Mouse (Mus musculus) MEL (cell line): ENCODE data around the gene Dchs2. TPM values are rescaled to one million over a fixed set of nuclear protein-coding genes. Genes with fewer than 3 reads are reported as not detected.

Experiments
- DNase-seq: peaks from one replicate; pipeline ENCODE4 v3.0.0; 2011; ENCODE audit warnings: low read depth, low spot score
- H3K27ac ChIP-seq: 2 replicates; pipeline ENCODE4 v1.5.1; 2012; ENCODE audit warnings: low read depth, mild to moderate bottlenecking, control low read depth, low read length, moderate library complexity; ENCODE audit not compliant: control insufficient read depth
- H3K27me3 ChIP-seq, 2 experiments: fragments of 150-350 bp in 1 of 2; sonication (generic) in 1 of 2; 2 replicates each; pipeline ENCODE4 v1.6.1; 2012; ENCODE audit warnings: low read length in 2 of 2, mild to moderate bottlenecking in 2 of 2, improper control_type of control experiment in 1 of 2, moderate library complexity in 1 of 2; ENCODE audit not compliant: insufficient read depth in 2 of 2, control insufficient read depth in 1 of 2
- H3K36me3 ChIP-seq, 2 experiments: 2 replicates each; pipeline ENCODE4 v1.6.1; 2012 to 2014; ENCODE audit warnings: low read length in 2 of 2, improper control_type of control experiment in 1 of 2, inconsistent platforms in 1 of 2, mild to moderate bottlenecking in 1 of 2; ENCODE audit not compliant: insufficient read depth in 2 of 2, control insufficient read depth in 1 of 2
- H3K4me1 ChIP-seq, 2 experiments: fragments of 150-350 bp in 1 of 2; sonication (generic) in 1 of 2; 2 replicates each; pipeline ENCODE4 v1.6.1; 2012; ENCODE audit warnings: low read length in 2 of 2, improper control_type of control experiment in 1 of 2, mild to moderate bottlenecking in 1 of 2; ENCODE audit not compliant: insufficient read depth in 2 of 2, control insufficient read depth in 1 of 2
- H3K4me3 ChIP-seq, 2 experiments: fragments of 150-350 bp in 1 of 2; sonication (generic) in 1 of 2; 2 replicates each; pipeline ENCODE4 v1.5.1; 2012; ENCODE audit warnings: low read depth in 2 of 2, low read length in 2 of 2, mild to moderate bottlenecking in 2 of 2, moderate library complexity in 2 of 2, control low read depth in 1 of 2, improper control_type of control experiment in 1 of 2; ENCODE audit not compliant: control insufficient read depth in 1 of 2, insufficient read depth in 1 of 2
- H3K79me2 ChIP-seq: 2 replicates; pipeline ENCODE4 v1.6.1; 2012; ENCODE audit warnings: mild to moderate bottlenecking, low read length, moderate library complexity; ENCODE audit not compliant: control insufficient read depth, poor library complexity, insufficient read depth
- H3K9ac ChIP-seq: 2 replicates; pipeline ENCODE4 v1.6.1; 2012; ENCODE audit warnings: low read depth, mild to moderate bottlenecking, control low read depth, low read length, moderate library complexity; ENCODE audit not compliant: control insufficient read depth, poor library complexity, severe bottlenecking
- H3K9me3 ChIP-seq: fragments of 150-350 bp; sonication (generic); replicated peaks from 2 replicates; pipeline ENCODE4 v1.6.1; 2012; ENCODE audit warnings: mild to moderate bottlenecking, low read length, improper control_type of control experiment, moderate library complexity; ENCODE audit not compliant: insufficient read depth
- BHLHE40 ChIP-seq: IDR thresholded peaks from 2 replicates; pipeline ENCODE4 v1.6.1; 2012; ENCODE audit warnings: low read depth, mild to moderate bottlenecking, inconsistent platforms, low read length, improper control_type of control experiment, borderline replicate concordance
- CHD1 ChIP-seq: IDR thresholded peaks from 2 replicates; pipeline ENCODE4 v1.6.1; 2012; ENCODE audit warnings: low read depth, mild to moderate bottlenecking, inconsistent platforms, low read length, improper control_type of control experiment
- CHD2 ChIP-seq: IDR thresholded peaks from 2 replicates; pipeline ENCODE4 v1.6.1; 2011; ENCODE audit warnings: low read length, improper control_type of control experiment
- CTCF ChIP-seq, 3 experiments: IDR thresholded peaks in 2 of 3; conservative IDR thresholded peaks in 1 of 3; 2 replicates each; pipeline ENCODE4 v1.5.1; 2011 to 2012; ENCODE audit warnings: low read length in 3 of 3, low read depth in 2 of 3, mild to moderate bottlenecking in 2 of 3, improper control_type of control experiment in 1 of 3, inconsistent platforms in 1 of 3, mixed read lengths in 1 of 3, moderate library complexity in 1 of 3; ENCODE audit not compliant: control insufficient read depth in 1 of 3, insufficient read depth in 1 of 3, poor library complexity in 1 of 3, severe bottlenecking in 1 of 3
- E2F4 ChIP-seq: IDR thresholded peaks from 2 replicates; pipeline ENCODE4 v1.6.1; 2011; ENCODE audit warnings: low read depth, low read length, improper control_type of control experiment, borderline replicate concordance
- ETS1 ChIP-seq: IDR thresholded peaks from 2 replicates; pipeline ENCODE4 v1.6.1; 2012; ENCODE audit warnings: low read depth, mild to moderate bottlenecking, inconsistent platforms, low read length, improper control_type of control experiment, moderate library complexity
- GABPA ChIP-seq: IDR thresholded peaks from 2 replicates; pipeline ENCODE4 v1.6.1; 2012; ENCODE audit warnings: low read depth, mild to moderate bottlenecking, inconsistent platforms, low read length, improper control_type of control experiment, moderate library complexity
- GATA1 ChIP-seq: IDR thresholded peaks from 2 replicates; pipeline ENCODE4 v1.6.1; 2011; ENCODE audit warnings: low read depth, low read length, improper control_type of control experiment
- KAT2A ChIP-seq: conservative IDR thresholded peaks from 2 replicates; pipeline ENCODE4 v1.6.1; 2012; ENCODE audit warnings: low read depth, low read length, improper control_type of control experiment, inconsistent platforms
- MAZ ChIP-seq: IDR thresholded peaks from 2 replicates; pipeline ENCODE4 v1.6.1; 2012; ENCODE audit warnings: low read depth, mild to moderate bottlenecking, inconsistent platforms, low read length, improper control_type of control experiment
- MEF2A ChIP-seq: IDR thresholded peaks from 2 replicates; pipeline ENCODE4 v1.6.1; 2014; ENCODE audit warnings: low read depth, mild to moderate bottlenecking, inconsistent platforms, low read length, improper control_type of control experiment; ENCODE audit not compliant: poor library complexity, insufficient replicate concordance, severe bottlenecking; ENCODE audit errors: extremely low read depth
- MXI1 ChIP-seq: IDR thresholded peaks from 2 replicates; pipeline ENCODE4 v1.6.1; 2011; ENCODE audit warnings: mild to moderate bottlenecking, low read depth, low read length, improper control_type of control experiment
- MYB ChIP-seq: IDR thresholded peaks from 2 replicates; pipeline ENCODE4 v1.6.1; 2011; ENCODE audit warnings: mild to moderate bottlenecking, low read depth, low read length, improper control_type of control experiment
- NELFE ChIP-seq: IDR thresholded peaks from 2 replicates; pipeline ENCODE4 v1.6.1; 2011; ENCODE audit warnings: low read depth, low read length, improper control_type of control experiment
- NRF1 ChIP-seq: IDR thresholded peaks from 2 replicates; pipeline ENCODE4 v1.6.1; 2014; ENCODE audit warnings: low read depth, mild to moderate bottlenecking, inconsistent platforms, low read length, improper control_type of control experiment, moderate library complexity; ENCODE audit not compliant: poor library complexity, insufficient read depth, severe bottlenecking
- POLR2A ChIP-seq, 2 experiments: IDR thresholded peaks; 2 replicates each; pipeline ENCODE4 v1.6.1; 2011 to 2012; ENCODE audit warnings: low read length in 2 of 2, mild to moderate bottlenecking in 2 of 2, control low read depth in 1 of 2, improper control_type of control experiment in 1 of 2, low read depth in 1 of 2, moderate library complexity in 1 of 2; ENCODE audit not compliant: control insufficient read depth in 1 of 2, insufficient read depth in 1 of 2, poor library complexity in 1 of 2
- RCOR1 ChIP-seq: IDR thresholded peaks from 2 replicates; pipeline ENCODE4 v1.6.1; 2012; ENCODE audit warnings: low read depth, mild to moderate bottlenecking, inconsistent platforms, low read length, improper control_type of control experiment
- SMC3 ChIP-seq: IDR thresholded peaks from 2 replicates; pipeline ENCODE4 v1.6.1; 2011; ENCODE audit warnings: low read depth, low read length, improper control_type of control experiment
- TAL1 ChIP-seq: IDR thresholded peaks from 2 replicates; pipeline ENCODE4 v1.6.1; 2012; ENCODE audit warnings: mild to moderate bottlenecking, inconsistent platforms, low read length, moderate library complexity, mixed read lengths
- TCF12 ChIP-seq: IDR thresholded peaks from 2 replicates; pipeline ENCODE4 v1.6.1; 2014; ENCODE audit warnings: low read depth, mild to moderate bottlenecking, inconsistent platforms, low read length, improper control_type of control experiment, moderate library complexity
- UBTF ChIP-seq: IDR thresholded peaks from 2 replicates; pipeline ENCODE4 v1.6.1; 2012; ENCODE audit warnings: low read depth, mild to moderate bottlenecking, inconsistent platforms, low read length, improper control_type of control experiment, moderate library complexity, borderline replicate concordance; ENCODE audit not compliant: insufficient read depth
- ZC3H11A ChIP-seq: IDR thresholded peaks from 2 replicates; pipeline ENCODE4 v1.6.1; 2012; ENCODE audit warnings: low read depth, mild to moderate bottlenecking, inconsistent platforms, low read length, improper control_type of control experiment
- ZKSCAN1 ChIP-seq: IDR thresholded peaks from 2 replicates; pipeline ENCODE4 v1.6.1; 2012; ENCODE audit warnings: low read depth, mild to moderate bottlenecking, inconsistent platforms, low read length, improper control_type of control experiment, moderate library complexity
- polyA plus RNA-seq, 2 experiments: library from polyadenylated mRNA; stranded (reverse) in 1 of 2; unstranded in 1 of 2; fragments of >175 nt in 1 of 2; fragments of >200 nt in 1 of 2; gene quantifications; 2 replicates each; pipeline versions ENCODE4 v1.2.1 to v1.2.4; 2012; ENCODE audit warnings: low replicate concordance in 2 of 2, low read depth in 1 of 2; ENCODE audit not compliant: insufficient read length in 2 of 2, insufficient read depth in 1 of 2, missing spikeins in 1 of 2
- total RNA-seq: library from RNA; depleted of rRNA; stranded (reverse); fragments of 300-350 nt; gene quantifications from 2 replicates; pipeline ENCODE4 v1.2.3, GENCODE M21; 2012

The Dchs2 gene
- total and polyA plus RNA-seq, 3 experiments, result not detected

DNA sequence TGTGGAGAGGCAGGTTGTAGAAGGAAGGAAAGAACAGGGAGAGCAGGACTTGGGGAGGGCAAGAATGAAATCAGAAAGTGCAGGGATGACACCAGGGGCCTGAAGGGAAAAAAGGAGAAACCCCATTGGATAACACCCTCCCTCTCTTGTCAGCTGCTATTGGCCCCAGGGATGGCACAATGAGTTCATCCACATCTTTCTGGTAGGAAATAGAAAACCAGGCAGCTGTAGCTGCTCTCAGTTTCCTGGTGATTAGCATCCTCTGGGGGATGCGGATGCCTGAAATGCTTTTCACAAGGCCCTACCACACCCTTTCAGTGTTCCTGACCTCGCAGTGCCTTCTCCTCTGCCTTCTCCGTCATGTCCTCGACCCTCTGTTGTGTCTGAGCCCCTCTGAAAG lies 82.5 kb downstream of the Dchs2 start:
- Histone ChIP-seq H3K36me3 (no peaks in the 10 kb centered on the region), H3K27ac (no peak overlapping the region), H3K27me3 (no peaks in the 10 kb centered on the region), H3K9me3 (no peaks in the 10 kb centered on the region), H3K4me3 (no peak overlapping the region), H3K9ac (no peak overlapping the region), H3K4me1 (no peaks in the 10 kb centered on the region), H3K79me2 (no peaks in the 10 kb centered on the region)
- DNase-seq, result no peak
- no peak for TF ChIP-seq TCF12

DNA sequence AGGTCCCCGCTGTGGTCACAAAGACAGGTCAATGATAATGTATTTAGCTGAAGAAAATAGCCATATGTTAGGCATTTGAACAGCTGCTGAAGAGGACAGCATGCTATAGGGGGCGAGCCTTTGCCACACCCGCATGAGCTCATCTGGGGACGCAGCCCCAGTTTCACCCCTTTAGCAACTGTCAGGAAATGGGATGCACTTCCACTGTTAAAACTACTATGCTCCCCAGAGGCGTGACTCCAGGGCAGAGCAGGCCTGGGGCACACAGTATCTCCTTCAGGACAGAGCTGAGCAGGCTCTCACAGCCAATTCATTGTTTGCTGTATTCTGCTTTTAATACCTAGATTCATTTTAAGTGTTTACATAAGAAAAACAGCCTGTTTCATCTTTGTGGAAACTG lies 84.2 kb downstream of the Dchs2 start:
- Histone ChIP-seq H3K36me3 (no peaks in the 10 kb centered on the region), H3K9ac (no peak overlapping the region), H3K27ac (no peak overlapping the region), H3K4me1 (no peaks in the 10 kb centered on the region), H3K9me3 (no peaks in the 10 kb centered on the region), H3K27me3 (no peaks in the 10 kb centered on the region), H3K4me3 (no peak overlapping the region), H3K79me2 (no peaks in the 10 kb centered on the region)
- no peak for DNase-seq
- TF ChIP-seq CHD1 (no peak), ZKSCAN1 (no peak), TAL1 (no peak), CTCF (IDR thresholded peaks at IDR 0.05 in 2 of 3, conservative IDR thresholded peaks at IDR 0.05 in 1 of 3; ENCODE audit: control insufficient read depth in 1 of 3, insufficient read depth in 1 of 3, low read depth in 2 of 3, low read length in 3 of 3, poor library complexity in 1 of 3, severe bottlenecking in 1 of 3) (no peak), UBTF (no peak), E2F4 (no peak), SMC3 (no peak), RCOR1 (no peak), ETS1 (no peak), MXI1 (no peak), GABPA (no peak), BHLHE40 (no peak)

DNA sequence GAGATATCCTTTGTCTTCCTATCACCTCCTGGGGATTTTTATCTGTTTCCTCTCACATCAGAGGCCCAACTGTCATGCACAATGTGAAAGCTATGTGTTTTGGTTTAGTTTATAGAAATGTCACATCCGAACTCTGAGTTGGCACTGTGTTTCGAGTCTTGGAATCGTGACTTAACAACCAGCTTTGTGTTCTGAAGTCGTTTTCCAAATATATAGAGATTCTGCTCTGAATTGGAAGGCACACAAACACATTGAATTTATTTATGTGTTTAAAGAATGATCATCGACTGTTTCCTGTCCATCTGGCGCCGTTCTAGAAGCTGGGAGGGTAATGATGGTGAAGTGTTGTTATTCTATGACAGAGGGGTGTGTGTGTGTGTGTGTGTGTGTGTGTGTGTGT lies 84.8 kb downstream of the Dchs2 start:
- Histone ChIP-seq H3K36me3 (no peaks in the 10 kb centered on the region), H3K79me2 (no peaks in the 10 kb centered on the region), H3K9me3 (no peaks in the 10 kb centered on the region), H3K4me3 (no peak overlapping the region), H3K27ac (no peak overlapping the region), H3K4me1 (no peaks in the 10 kb centered on the region), H3K9ac (no peak overlapping the region), H3K27me3 (no peaks in the 10 kb centered on the region)
- TF ChIP-seq POLR2A (IDR thresholded peaks at IDR 0.05; ENCODE audit: control insufficient read depth in 1 of 2, insufficient read depth in 1 of 2, low read depth in 1 of 2, low read length in 2 of 2, poor library complexity in 1 of 2), result no peak
- TF ChIP-seq MXI1, result no peak
- TF ChIP-seq E2F4, result no peak
- no peak for TF ChIP-seq NELFE
- TF ChIP-seq ZKSCAN1, result no peak
- TF ChIP-seq GATA1, result no peak
- TF ChIP-seq UBTF, result no peak
- TF ChIP-seq ZC3H11A, result no peak
- no peak for TF ChIP-seq CHD2
- TF ChIP-seq KAT2A, result no peak
- TF ChIP-seq MAZ, result no peak
- no peak for TF ChIP-seq MEF2A
- TF ChIP-seq MYB, result no peak
- no peak for TF ChIP-seq TCF12
- no peak for TF ChIP-seq RCOR1
- no peak for TF ChIP-seq NRF1
- DNase-seq, result no peak
